Mouse (Mus musculus) stomach, postnatal 0 days (tissue): ENCODE data around the gene Wnt9a.

Experiments
- CTCF ChIP-seq: IDR thresholded peaks from 2 replicates; pipeline ENCODE4 v1.5.1; 2016; ENCODE audit warnings: antibody characterized with exemption, low read depth, mild to moderate bottlenecking, moderate library complexity
- EP300 ChIP-seq: optimal IDR thresholded peaks from 2 replicates; pipeline ENCODE3; 2016; ENCODE audit warnings: antibody characterized with exemption

DNA sequence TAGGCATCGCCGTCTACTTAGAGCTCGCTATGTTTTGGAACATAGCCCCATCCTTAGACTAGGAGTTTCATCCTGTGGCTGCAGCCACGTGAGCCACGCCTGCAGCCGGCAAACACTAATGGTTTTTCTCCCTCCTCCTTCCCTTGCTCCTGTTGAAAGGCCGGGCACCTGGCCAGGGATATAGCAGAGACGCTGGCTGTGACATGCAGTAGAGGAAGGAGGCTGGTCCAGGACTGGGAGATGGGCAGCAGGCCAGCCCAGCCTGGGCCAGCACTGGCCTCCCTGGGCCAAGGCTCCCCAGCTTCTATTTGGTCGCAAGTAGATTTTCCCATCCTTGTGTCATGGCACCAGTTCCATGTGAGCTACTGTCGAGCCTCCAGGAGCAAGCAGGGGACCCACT, 23.8 kb upstream of the Wnt9a start:
- TF ChIP-seq CTCF (no peak), EP300 (no peak)
